Mouse (Mus musculus): Measurements from ENCODE around the gene Agtpbp1.

- TF ChIP-seq CTCF (IDR thresholded peaks at IDR 0.05; ENCODE audit: control insufficient read depth, insufficient read depth, insufficient read length) (no peak), FOSL1 (IDR thresholded peaks at IDR 0.05; ENCODE audit: insufficient read depth, low read length, poor library complexity, severe bottlenecking) (no peak), MAX (IDR thresholded peaks at IDR 0.05) (no peak), USF1 (IDR thresholded peaks at IDR 0.05; ENCODE audit: low read depth) (no peak), MYOG (IDR thresholded peaks at IDR 0.05; ENCODE audit: control insufficient read depth, extremely low read depth, insufficient read length) (no peak), MYOD1 (IDR thresholded peaks at IDR 0.05; ENCODE audit: control insufficient read depth, insufficient read length, low read depth) (no peak)
These were observed 22.6 kb downstream of the Agtpbp1 start for GRCm38 (mm10) chr13:59562471-59562870.
